Mouse (Mus musculus): ENCODE results near the gene Dhx15. TPM values are rescaled to one million over a fixed set of nuclear protein-coding genes. Genes with fewer than 3 reads are reported as not detected.

The Dhx15 gene
- polyA plus RNA-seq, 1 experiment from 2014 or later, result 127 TPM

- no peaks in the 10 kb centered on the region for H3K9me3 ChIP-seq (ENCODE audit: control insufficient read depth, low read length)
- H3K9ac ChIP-seq (ENCODE audit: low read depth, low read length), result no peak overlapping the region
- H3K4me3 ChIP-seq (ENCODE audit: low read length), result no peak overlapping the region
- H3K4me2 ChIP-seq (ENCODE audit: low read depth, low read length), result no peak overlapping the region
- WGBS, result 25% methylated on average over 9 of the region's 9 CpGs
- no peaks in the 10 kb centered on the region for H3K4me1 ChIP-seq (ENCODE audit: control insufficient read depth, insufficient read depth, low read length)
- H3K36me3 ChIP-seq (ENCODE audit: control insufficient read depth, insufficient read depth, low read length), result no peaks in the 10 kb centered on the region
- no peaks in the 10 kb centered on the region for H3K27me3 ChIP-seq (replicated peaks; ENCODE audit: control insufficient read depth, insufficient read depth, low read length)
- H3K27ac ChIP-seq (ENCODE audit: low read length), result no peak overlapping the region
- ATAC-seq, result peak; percentile 34; the same call in 1 of the 2 replicates
Observed at GRCm38 (mm10) chr5:52132092-52132491, 58.2 kb downstream of the Dhx15 start.

GRCm38 (mm10) chr5:52131389-52131788 is 58.9 kb downstream of the Dhx15 start:
- no peaks in the 10 kb centered on the region for H3K27me3 ChIP-seq (replicated peaks; ENCODE audit: control insufficient read depth, insufficient read depth, low read length)
- no peaks in the 10 kb centered on the region for H3K9me3 ChIP-seq (ENCODE audit: control insufficient read depth, low read length)
- H3K9ac ChIP-seq (ENCODE audit: low read depth, low read length), result no peak overlapping the region
- no peak for ATAC-seq
- H3K4me3 ChIP-seq (ENCODE audit: low read length), result no peak overlapping the region
- WGBS, result 91% methylated on average over 13 of the region's 13 CpGs
- H3K4me1 ChIP-seq (ENCODE audit: control insufficient read depth, insufficient read depth, low read length), result no peaks in the 10 kb centered on the region
- H3K27ac ChIP-seq (ENCODE audit: low read length), result no peak overlapping the region
- H3K4me2 ChIP-seq (ENCODE audit: low read depth, low read length), result no peak overlapping the region
- H3K36me3 ChIP-seq (ENCODE audit: control insufficient read depth, insufficient read depth, low read length), result no peaks in the 10 kb centered on the region

GRCm38 (mm10) chr5:52130496-52130895 is 59.8 kb downstream of the Dhx15 start:
- WGBS, result 62% methylated on average over 1 of the region's 1 CpGs
- Histone ChIP-seq H3K4me3 (ENCODE audit: low read length) (no peak overlapping the region), H3K36me3 (ENCODE audit: control insufficient read depth, insufficient read depth, low read length) (no peaks in the 10 kb centered on the region), H3K27ac (ENCODE audit: low read length) (no peak overlapping the region), H3K9me3 (ENCODE audit: control insufficient read depth, low read length) (no peaks in the 10 kb centered on the region), H3K4me1 (ENCODE audit: control insufficient read depth, insufficient read depth, low read length) (no peaks in the 10 kb centered on the region), H3K9ac (ENCODE audit: low read depth, low read length) (no peak overlapping the region), H3K27me3 (replicated peaks; ENCODE audit: control insufficient read depth, insufficient read depth, low read length) (no peaks in the 10 kb centered on the region), H3K4me2 (ENCODE audit: low read depth, low read length) (no peak overlapping the region)
- ATAC-seq, result peak; percentile 76

GRCm38 (mm10) chr5:52126263-52126662 is 64.1 kb downstream of the Dhx15 start:
- no peak overlapping the region for H3K27ac ChIP-seq (ENCODE audit: low read length)
- no peak for ATAC-seq
- 60% methylated on average over 7 of the region's 7 CpGs for WGBS

GRCm38 (mm10) chr5:52125854-52126253 is 64.5 kb downstream of the Dhx15 start:
- Histone ChIP-seq H3K4me1 (ENCODE audit: control insufficient read depth, insufficient read depth, low read length) (no peaks in the 10 kb centered on the region), H3K27me3 (replicated peaks; ENCODE audit: control insufficient read depth, insufficient read depth, low read length) (no peaks in the 10 kb centered on the region), H3K27ac (ENCODE audit: low read length) (no peak overlapping the region), H3K36me3 (ENCODE audit: control insufficient read depth, insufficient read depth, low read length) (no peaks in the 10 kb centered on the region), H3K9me3 (ENCODE audit: control insufficient read depth, low read length) (no peaks in the 10 kb centered on the region), H3K4me3 (ENCODE audit: low read length) (no peak overlapping the region), H3K9ac (ENCODE audit: low read depth, low read length) (no peak overlapping the region), H3K4me2 (ENCODE audit: low read depth, low read length) (no peak overlapping the region)
- ATAC-seq, result no peak
- 67% methylated on average over 8 of the region's 8 CpGs for WGBS

More at GRCm38 (mm10) chr5:52126263-52126662, 64.1 kb downstream of the Dhx15 start:
- H3K4me3 ChIP-seq (ENCODE audit: low read length), result no peak overlapping the region
- no peaks in the 10 kb centered on the region for H3K4me1 ChIP-seq (ENCODE audit: control insufficient read depth, insufficient read depth, low read length)
- no peaks in the 10 kb centered on the region for H3K27me3 ChIP-seq (replicated peaks; ENCODE audit: control insufficient read depth, insufficient read depth, low read length)
- H3K9me3 ChIP-seq (ENCODE audit: control insufficient read depth, low read length), result no peaks in the 10 kb centered on the region
- no peak overlapping the region for H3K9ac ChIP-seq (ENCODE audit: low read depth, low read length)
- H3K36me3 ChIP-seq (ENCODE audit: control insufficient read depth, insufficient read depth, low read length), result no peaks in the 10 kb centered on the region
- no peak overlapping the region for H3K4me2 ChIP-seq (ENCODE audit: low read depth, low read length)

GRCm38 (mm10) chr5:52122146-52122545 is 68.2 kb downstream of the Dhx15 start:
- WGBS, result 79% methylated on average over 6 of the region's 6 CpGs

GRCm38 (mm10) chr5:52119822-52120221 is 70.5 kb downstream of the Dhx15 start:
- no peaks in the 10 kb centered on the region for H3K9me3 ChIP-seq (ENCODE audit: control insufficient read depth, low read length)
- no peak overlapping the region for H3K9ac ChIP-seq (ENCODE audit: low read depth, low read length)
- H3K27ac ChIP-seq (ENCODE audit: low read length), result no peak overlapping the region
- no peak overlapping the region for H3K4me3 ChIP-seq (ENCODE audit: low read length)
- WGBS, result 72% methylated on average over 2 of the region's 2 CpGs
- ATAC-seq, result no peak
- H3K27me3 ChIP-seq (replicated peaks; ENCODE audit: control insufficient read depth, insufficient read depth, low read length), result peaks cover 8% of the 10 kb centered on the region
- H3K4me2 ChIP-seq (ENCODE audit: low read depth, low read length), result no peak overlapping the region
- H3K36me3 ChIP-seq (ENCODE audit: control insufficient read depth, insufficient read depth, low read length), result no peaks in the 10 kb centered on the region
- peaks cover 11% of the 10 kb centered on the region for H3K4me1 ChIP-seq (ENCODE audit: control insufficient read depth, insufficient read depth, low read length)

More at GRCm38 (mm10) chr5:52122146-52122545, 68.2 kb downstream of the Dhx15 start:
- Histone ChIP-seq H3K9ac (ENCODE audit: low read depth, low read length) (no peak overlapping the region), H3K36me3 (ENCODE audit: control insufficient read depth, insufficient read depth, low read length) (no peaks in the 10 kb centered on the region), H3K27me3 (replicated peaks; ENCODE audit: control insufficient read depth, insufficient read depth, low read length) (no peaks in the 10 kb centered on the region), H3K4me2 (ENCODE audit: low read depth, low read length) (no peak overlapping the region), H3K4me1 (ENCODE audit: control insufficient read depth, insufficient read depth, low read length) (no peaks in the 10 kb centered on the region), H3K9me3 (ENCODE audit: control insufficient read depth, low read length) (no peaks in the 10 kb centered on the region), H3K27ac (ENCODE audit: low read length) (no peak overlapping the region), H3K4me3 (ENCODE audit: low read length) (no peak overlapping the region)
- no peak for ATAC-seq

GRCm38 (mm10) chr5:52119192-52119591 is 71.1 kb downstream of the Dhx15 start:
- Histone ChIP-seq H3K4me1 (ENCODE audit: control insufficient read depth, insufficient read depth, low read length) (peaks cover 13% of the 10 kb centered on the region), H3K4me3 (ENCODE audit: low read length) (no peak overlapping the region), H3K27ac (ENCODE audit: low read length) (no peak overlapping the region), H3K27me3 (replicated peaks; ENCODE audit: control insufficient read depth, insufficient read depth, low read length) (peaks cover 12% of the 10 kb centered on the region), H3K36me3 (ENCODE audit: control insufficient read depth, insufficient read depth, low read length) (no peaks in the 10 kb centered on the region), H3K4me2 (ENCODE audit: low read depth, low read length) (no peak overlapping the region), H3K9me3 (ENCODE audit: control insufficient read depth, low read length) (no peaks in the 10 kb centered on the region), H3K9ac (ENCODE audit: low read depth, low read length) (no peak overlapping the region)
- no peak for ATAC-seq
- WGBS, result 61% methylated on average over 2 of the region's 2 CpGs

GRCm38 (mm10) chr5:52117829-52118228 is 72.5 kb downstream of the Dhx15 start:
- WGBS, result 84% methylated on average over 4 of the region's 4 CpGs
- no peak for ATAC-seq

GRCm38 (mm10) chr5:52116404-52116803 is 73.9 kb downstream of the Dhx15 start:
- no peak for ATAC-seq
- peaks cover 17% of the 10 kb centered on the region for H3K4me1 ChIP-seq (ENCODE audit: control insufficient read depth, insufficient read depth, low read length)
- H3K36me3 ChIP-seq (ENCODE audit: control insufficient read depth, insufficient read depth, low read length), result no peaks in the 10 kb centered on the region
- H3K9ac ChIP-seq (ENCODE audit: low read depth, low read length), result no peak overlapping the region
- H3K4me3 ChIP-seq (ENCODE audit: low read length), result peak overlapping the region; percentile 64
- no peak overlapping the region for H3K27ac ChIP-seq (ENCODE audit: low read length)
- WGBS, result 2% methylated on average over 17 of the region's 17 CpGs
- H3K9me3 ChIP-seq (ENCODE audit: control insufficient read depth, low read length), result no peaks in the 10 kb centered on the region
- peaks cover 30% of the 10 kb centered on the region for H3K27me3 ChIP-seq (replicated peaks; ENCODE audit: control insufficient read depth, insufficient read depth, low read length)
- H3K4me2 ChIP-seq (ENCODE audit: low read depth, low read length), result peak overlapping the region; percentile 99

More at GRCm38 (mm10) chr5:52117829-52118228, 72.5 kb downstream of the Dhx15 start:
- Histone ChIP-seq H3K4me3 (ENCODE audit: low read length) (no peak overlapping the region), H3K9me3 (ENCODE audit: control insufficient read depth, low read length) (no peaks in the 10 kb centered on the region), H3K4me2 (ENCODE audit: low read depth, low read length) (no peak overlapping the region), H3K27me3 (replicated peaks; ENCODE audit: control insufficient read depth, insufficient read depth, low read length) (peaks cover 22% of the 10 kb centered on the region), H3K27ac (ENCODE audit: low read length) (no peak overlapping the region), H3K4me1 (ENCODE audit: control insufficient read depth, insufficient read depth, low read length) (peaks cover 14% of the 10 kb centered on the region), H3K36me3 (ENCODE audit: control insufficient read depth, insufficient read depth, low read length) (no peaks in the 10 kb centered on the region), H3K9ac (ENCODE audit: low read depth, low read length) (no peak overlapping the region)
